Mouse (Mus musculus) liver, embryonic 14.5 days (tissue): ENCODE results near the gene Slit1.

ENCODE experiments used
- CTCF ChIP-seq: IDR thresholded peaks from 2 replicates; pipeline ENCODE4 v1.5.1; 2016; ENCODE audit warnings: antibody characterized with exemption, low read depth, control low read depth
- EP300 ChIP-seq: IDR thresholded peaks from 2 replicates; pipeline ENCODE4 v1.6.1; 2016; ENCODE audit warnings: antibody characterized with exemption, low read depth

GRCm38 (mm10) chr19:41745941-41746557 lies 2.6 kb upstream of the Slit1 start:
- TF ChIP-seq CTCF (no peak), EP300 (no peak)
